Mouse (Mus musculus): ENCODE measurements around the gene Prdm1. TPM values are rescaled to one million over a fixed set of nuclear protein-coding genes. Genes with fewer than 3 reads are reported as not detected.

The Prdm1 gene
- total RNA-seq, 2 experiments from 2014 or later = 1.8 to 2.9 TPM

DNA sequence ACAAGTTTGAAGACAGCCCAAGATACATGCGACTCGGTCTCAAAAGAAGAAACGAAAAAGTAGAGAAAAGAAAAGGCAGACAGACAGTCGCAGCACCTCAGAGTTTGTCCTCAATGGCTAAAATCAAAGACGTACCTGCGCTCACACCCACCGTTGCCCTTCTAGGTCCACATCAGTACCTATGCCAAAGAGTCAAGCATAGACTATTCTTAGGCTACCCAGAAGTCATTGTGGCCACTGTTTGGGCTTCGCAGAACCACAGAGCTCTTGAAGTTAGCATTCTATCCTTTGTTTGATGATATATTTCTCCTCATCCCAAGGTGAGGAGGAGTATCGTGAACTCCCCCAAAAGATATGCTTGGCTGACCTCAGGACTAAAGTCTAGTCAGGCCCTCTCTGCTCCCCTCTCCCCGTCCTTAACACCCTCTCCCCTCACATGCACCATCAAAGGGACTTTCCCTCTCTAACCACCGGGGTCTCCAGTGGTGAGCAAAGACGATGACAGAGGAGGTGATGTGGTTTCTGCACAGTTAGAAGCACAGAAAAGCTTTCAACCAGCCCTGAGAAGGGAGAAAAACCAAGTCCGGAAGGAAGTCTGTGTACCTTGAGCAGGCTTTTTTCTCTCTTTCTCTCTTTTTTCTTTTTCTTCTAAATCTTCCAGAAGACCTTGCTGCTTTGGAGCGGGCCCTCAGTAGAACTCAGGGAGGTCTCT, 99.0 kb downstream of the Prdm1 start:
- intact Hi-C loops (cut with DNase I) = no loop called here
- DNase-seq (ENCODE audit: low spot score) = no peak

DNA sequence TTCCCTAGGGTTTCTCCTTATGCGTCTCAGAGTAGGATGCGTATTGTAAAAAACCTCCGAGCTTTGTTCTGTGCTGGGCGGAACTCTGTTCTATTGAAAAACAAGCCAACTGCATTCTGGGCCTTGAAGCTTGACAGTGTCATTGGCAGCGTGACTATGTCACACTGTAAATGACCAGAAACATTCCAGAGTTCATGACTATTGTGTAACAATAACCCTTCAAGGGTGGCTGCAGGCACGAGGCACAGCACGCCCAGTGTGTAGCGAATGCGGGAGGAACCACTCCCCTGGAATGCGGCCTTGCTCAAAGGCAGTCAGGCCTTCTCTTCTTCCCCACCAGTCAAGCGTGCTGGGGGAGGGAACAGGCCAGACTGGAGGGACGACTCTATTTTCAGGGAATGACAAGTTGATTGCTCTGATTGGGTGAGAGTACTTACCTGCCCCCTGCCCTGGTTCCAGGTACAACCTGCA, 100.4 kb downstream of the Prdm1 start:
- intact Hi-C loops (cut with DNase I) = no loop called here
- no peak for DNase-seq (ENCODE audit: low spot score)

DNA sequence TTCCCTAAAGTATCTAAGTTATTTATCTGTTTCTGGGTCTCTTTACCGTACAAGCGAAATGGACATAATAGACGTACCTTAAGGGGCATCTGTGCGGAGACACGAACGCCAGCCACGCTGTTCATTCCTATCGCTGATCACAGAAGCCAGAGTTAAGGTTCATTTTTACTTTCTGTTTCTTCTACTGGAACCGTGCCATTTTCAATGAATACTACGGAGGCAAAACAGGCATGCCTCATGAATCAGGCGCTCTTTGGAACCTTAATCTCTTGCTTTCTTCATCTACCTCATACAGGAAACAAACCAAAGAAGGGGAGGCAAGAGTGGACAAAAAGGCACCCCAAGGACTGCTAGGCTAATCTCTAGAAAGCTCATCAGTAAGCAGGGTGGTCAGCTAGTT, 100.9 kb downstream of the Prdm1 start:
- DNase-seq (ENCODE audit: low spot score) = no peak
- intact Hi-C loops (cut with DNase I) = no loop called here

DNA sequence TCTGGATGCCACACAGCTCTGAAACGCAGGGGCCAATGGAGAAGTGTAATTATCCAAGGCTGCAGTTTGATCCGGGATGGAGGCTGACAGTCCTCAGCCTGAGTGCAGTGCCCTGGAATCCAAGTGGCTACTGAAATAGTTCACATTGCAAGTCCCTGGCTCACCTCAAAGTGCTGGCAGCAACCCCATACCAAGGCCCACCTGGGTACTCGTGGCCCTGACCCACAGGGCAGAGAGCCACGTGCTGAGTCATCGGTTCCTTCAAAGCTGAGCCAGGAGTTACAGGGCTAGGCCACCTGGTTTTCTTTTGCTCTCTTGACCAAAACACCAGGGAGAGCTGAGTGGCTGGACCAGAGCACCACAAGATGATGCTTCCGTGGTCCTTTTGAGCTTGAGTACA, 103.3 kb downstream of the Prdm1 start:
- no peak for DNase-seq (ENCODE audit: low spot score)
- intact Hi-C loops (cut with DNase I) = no loop called here

DNA sequence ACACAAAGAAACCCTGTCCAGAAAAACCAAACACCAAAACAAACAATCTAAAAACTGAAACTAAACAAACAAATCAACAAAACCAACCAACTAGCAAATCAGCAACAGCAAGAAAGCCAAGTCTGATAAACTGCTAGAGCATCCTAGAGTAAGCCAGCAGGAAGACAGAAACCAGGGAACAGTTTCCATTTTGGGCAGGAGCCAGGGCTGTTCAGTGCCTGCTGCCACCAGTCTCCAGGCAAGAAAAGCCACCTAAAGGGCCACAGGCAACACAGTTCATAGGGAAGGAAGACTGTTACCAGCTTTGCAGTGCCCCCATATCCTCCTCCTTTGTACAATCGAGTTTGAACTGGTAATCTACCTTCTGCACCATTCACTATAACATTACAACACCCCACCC, 106.4 kb downstream of the Prdm1 start:
- intact Hi-C loops (cut with DNase I) = no loop called here
- no peak for DNase-seq (ENCODE audit: low spot score)

DNA sequence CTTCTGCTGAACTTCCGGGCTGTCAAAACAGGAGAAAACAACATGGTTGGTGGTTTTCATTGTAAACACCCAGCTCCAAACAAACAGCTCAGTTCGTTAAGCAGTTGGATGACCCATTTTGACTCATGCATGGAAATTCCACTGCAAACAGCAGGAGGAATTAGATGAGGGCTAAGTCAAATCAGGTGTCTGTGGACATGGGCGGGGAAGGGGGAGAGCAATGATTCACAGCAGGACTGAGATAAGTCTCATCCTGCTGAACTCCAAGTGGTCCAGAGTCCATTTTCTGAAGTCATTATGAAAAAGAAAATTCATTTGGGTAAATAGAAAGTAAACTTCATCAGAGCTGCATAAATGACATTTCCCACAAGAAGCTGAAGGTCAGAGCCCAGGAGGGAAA, 108.1 kb downstream of the Prdm1 start:
- intact Hi-C loops (cut with DNase I) = no loop called here
- DNase-seq (ENCODE audit: low spot score) = no peak

DNA sequence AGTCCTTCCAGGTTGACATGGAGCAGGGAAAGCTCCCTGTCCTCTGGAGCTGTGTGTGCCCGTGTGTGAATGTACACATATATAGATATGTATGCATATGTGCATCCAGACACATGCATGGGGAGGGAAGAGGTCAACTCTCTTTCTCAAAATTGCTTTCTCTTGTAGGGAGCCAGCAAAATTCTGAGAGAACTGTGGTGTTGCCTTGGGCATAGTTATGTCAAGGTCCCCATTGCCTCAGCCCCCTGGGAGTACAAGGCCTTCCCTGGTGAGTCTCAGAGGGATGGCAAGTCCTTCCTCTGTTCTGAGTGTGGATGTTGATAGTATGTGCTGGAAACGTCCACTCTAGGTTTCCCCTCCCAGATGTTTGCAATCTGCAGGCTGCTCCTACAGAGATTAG, 109.4 kb downstream of the Prdm1 start:
- intact Hi-C loops (cut with DNase I) = no loop called here
- no peak for DNase-seq (ENCODE audit: low spot score)

DNA sequence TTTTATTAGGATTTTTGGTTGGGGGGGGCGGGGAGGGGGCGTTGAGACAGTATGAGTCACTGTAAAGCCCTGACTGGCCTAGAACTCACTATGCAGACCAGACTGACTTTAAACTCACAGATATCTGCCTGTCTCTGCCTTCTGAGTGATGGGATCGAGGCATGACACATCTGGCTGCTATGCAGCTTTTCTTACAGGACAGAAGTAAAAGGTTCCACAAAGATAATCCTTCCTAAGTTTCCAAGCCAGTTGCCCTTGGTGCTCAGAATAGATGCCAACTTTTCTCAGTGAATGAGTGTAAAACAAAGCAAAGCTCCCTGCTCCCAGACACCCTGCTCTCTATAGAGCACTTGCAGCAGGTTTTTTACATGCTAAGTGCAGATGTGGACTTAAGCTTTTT, 112.7 kb downstream of the Prdm1 start:
- intact Hi-C loops (cut with DNase I) = no loop called here
- no peak for DNase-seq (ENCODE audit: low spot score)

DNA sequence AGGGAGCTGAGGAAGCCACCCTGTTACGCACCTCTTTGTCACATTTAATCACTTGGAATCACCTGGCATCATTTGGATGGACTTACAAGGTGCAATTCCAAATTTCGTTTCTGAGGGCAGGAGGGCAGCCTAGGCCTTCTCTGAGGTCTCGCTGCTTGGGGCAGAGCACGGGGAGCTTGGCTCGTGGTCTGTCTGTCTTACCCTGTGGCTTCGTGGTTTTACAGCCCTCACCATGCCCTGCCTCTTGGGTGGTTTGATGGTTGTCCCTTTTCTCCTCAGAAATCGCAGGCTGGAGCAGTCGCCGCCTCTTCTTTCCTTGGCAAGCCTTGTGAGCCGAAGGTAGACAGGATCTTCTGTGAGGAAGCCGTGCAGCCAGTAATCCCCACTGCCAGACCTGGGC, 118.3 kb downstream of the Prdm1 start:
- intact Hi-C loops (cut with DNase I) = no loop called here
- DNase-seq (ENCODE audit: low spot score) = no peak

DNA sequence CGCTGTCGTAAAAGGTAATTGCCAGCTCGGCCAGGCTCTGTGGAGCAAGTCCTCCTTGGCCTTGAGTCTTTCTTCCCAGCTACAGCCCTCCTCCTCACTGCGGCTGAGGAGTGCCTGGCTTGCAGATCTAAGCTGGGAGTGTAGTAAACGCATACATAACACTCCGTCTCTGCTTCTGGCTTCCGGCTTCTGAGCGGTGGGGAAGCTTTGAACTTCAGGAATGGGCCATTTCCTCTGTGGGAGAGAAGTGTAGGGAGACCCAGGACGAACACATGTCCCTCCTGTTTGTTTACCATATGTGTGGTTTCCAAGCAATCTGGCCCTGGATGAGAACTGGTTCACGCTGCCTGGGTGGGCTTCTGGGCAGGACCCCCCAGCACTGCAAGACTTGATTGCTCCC, 119.2 kb downstream of the Prdm1 start:
- no peak for DNase-seq (ENCODE audit: low spot score)
- intact Hi-C loops (cut with DNase I) = no loop called here

DNA sequence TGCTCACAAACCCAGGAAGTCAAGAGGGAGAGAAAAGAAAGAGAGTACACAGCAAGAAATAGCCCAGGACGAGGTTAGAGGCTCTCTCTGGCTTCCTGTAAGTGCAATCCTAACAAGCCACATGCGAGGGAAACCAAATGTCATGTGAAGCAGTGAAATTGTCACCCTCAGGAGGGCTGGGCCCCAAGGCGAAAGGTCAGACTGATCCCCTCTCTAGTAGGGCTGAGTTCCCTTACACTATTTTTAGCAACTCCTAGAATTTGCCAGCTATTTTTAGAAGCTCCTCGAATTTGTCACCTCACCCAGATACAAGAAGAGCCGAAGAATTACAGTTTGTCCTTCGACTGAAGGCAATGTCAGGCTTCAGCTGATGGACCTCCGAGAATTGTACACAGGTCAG, 124.9 kb downstream of the Prdm1 start:
- no peak for DNase-seq (ENCODE audit: low spot score)
- intact Hi-C loops (cut with DNase I) = no loop called here

DNA sequence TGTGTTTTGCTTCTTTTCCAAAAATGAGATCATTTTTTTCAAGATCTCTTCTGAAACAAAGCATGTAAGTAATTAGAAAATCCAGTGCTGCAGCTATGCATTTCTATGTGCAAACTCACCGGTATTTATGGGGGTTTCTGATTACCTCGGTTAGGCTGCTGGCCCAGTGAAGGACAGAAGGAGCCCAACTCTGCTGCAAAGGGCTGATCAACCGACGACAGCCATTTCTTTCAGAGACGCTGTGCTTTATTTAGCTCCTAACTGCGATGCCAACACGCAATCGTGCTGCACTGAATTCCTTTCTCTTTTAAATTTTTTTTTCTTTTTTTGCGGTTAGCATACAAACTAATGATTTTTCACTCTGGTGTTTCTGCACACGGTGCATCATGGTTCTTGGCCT, 126.7 kb downstream of the Prdm1 start:
- intact Hi-C loops (cut with DNase I) = no loop called here
- no peak for DNase-seq (ENCODE audit: low spot score)

DNA sequence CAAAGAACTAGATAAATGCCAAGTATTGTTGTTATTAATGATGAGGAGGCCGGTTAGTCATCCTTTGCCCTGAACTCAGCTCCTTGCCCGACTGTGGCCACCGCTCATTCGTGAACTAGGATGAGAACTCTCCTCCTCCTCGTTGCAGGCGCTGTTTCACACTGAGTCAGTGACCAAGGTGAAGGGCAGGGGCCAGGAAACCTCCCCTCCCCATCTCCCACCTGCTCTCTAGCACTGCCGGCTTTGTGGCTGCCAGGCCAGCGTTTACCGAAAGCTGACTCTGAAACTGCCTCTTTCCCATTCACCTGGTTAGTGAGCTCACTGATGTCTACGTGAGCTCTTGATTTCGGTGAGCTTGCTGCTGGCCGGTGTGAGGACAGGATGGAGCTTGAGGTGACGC, 127.7 kb downstream of the Prdm1 start:
- intact Hi-C loops (cut with DNase I) = no loop called here
- no peak for DNase-seq (ENCODE audit: low spot score)

DNA sequence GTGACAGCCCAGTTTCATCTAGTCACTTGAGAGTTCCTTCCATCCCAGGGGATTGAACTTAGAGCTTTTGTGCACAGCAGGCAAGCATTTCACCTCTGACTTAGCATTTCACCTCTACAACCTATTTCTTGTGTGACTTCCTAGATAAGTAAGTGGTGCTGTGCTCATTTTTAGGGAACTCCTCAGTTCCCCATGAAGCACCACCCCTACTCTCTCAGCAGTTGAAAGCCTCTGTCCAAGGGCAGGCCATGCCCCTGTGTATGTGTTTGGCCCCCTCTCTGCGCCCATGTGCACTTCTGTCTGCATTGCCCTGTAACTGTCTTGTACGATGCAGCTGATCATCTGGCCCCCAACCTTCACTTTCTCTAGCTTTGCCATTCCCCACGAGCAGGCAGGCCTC, 128.2 kb downstream of the Prdm1 start:
- intact Hi-C loops (cut with DNase I) = no loop called here
- no peak for DNase-seq (ENCODE audit: low spot score)

DNA sequence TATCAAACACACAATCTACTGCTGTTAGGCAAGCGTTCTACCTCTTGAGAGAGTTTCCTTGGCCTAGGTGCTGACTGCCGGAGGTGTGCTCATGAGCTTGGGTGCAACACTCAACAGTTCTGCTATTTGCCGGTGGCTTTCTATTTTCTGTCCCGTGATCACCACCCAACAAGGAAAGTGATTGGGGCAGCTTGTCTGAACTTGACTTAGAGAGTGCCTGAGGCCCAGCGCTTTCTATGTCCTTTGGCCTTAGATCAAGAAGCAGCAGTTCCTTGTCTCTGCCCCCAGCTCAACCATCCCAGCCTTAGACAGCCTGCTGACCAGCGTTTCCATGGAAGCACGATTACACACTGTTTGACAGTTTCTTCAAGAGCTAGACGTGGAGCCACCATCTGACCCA, 135.4 kb downstream of the Prdm1 start:
- DNase-seq (ENCODE audit: low spot score) = no peak
- intact Hi-C loops (cut with DNase I) = no loop called here

DNA sequence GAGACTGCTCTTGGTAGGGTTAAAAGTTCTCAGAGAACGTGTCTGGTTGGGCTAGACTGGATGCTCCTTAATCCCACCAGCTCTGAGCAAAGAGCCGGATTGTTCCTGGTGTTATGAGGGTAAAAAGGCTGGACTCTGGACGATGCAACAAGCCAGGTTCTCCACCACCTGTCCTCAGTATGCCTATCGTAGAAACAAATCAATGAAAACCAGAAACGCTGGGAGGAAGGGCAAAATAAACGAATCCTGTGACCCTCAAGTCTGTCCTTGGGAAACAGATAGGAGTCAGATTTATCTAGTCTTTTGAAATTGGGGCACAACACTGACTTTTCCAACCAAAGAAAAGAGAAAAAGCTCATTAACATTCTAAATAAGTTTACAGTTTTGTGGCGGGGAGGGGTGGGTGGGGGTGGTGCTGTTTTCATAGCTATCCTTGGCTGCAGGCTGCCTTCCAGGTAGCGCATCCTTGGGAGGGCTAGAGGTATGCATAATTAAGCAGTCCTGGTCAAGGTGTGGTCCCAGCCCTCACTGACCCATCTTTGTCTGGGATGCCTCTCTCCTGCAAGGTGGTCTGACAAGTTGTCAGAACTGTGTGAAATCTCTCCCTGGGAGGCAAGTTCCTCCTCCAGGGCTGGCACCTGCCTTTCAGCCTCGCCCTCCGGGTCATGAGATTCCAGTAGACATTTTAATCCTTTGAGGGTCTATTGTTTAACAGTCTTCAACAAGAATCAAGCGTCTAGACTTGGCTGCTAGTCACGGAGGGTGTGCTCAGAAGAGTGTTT, 136.6 kb downstream of the Prdm1 start:
- DNase-seq (ENCODE audit: low spot score) = no peak
- intact Hi-C loops (cut with DNase I) = no loop called here

DNA sequence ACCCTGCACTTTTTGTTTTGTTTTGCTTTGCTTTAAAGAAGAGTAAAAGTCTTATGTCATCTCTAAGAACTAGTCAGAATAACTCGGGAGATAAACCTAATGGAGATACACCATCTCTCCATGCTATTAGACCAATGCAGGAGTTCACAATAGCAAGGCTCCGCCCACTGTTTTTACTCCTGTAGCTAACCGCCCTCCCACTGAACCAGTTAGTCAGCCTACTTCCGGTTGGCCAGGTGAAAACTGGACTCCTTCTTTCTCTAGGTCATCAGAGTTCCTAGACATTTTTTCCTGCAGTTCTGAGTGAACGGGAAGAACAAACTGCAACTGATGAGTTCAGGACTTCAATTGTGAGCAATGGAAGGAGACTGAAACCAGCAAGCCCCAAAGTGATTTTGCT, 138.0 kb downstream of the Prdm1 start:
- intact Hi-C loops (cut with DNase I) = no loop called here
- DNase-seq (ENCODE audit: low spot score) = no peak

DNA sequence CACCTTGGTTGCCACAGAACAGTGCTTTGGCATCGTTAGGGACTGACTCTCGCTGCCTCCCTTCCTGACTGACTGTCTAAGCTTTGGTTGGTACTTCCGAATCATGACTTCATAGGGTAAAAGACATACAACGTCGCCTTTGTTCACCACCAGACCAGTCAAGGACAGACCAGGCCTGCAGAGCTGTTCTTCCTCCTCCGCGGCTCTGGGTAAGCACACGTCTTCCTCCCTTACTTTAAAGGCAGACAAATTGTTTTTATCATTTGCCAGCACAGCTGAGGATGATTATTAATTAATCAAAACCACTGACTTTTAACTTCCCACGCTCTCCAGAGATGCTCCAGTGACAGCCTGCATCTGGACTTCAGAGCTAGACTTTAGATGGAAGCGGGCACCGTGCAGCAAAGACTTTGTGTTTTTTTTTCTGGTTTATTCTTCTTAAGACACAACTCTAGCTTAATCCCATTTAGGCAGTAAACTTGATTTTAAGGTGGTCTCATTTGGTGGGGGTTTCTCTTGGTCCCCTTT, 139.5 kb downstream of the Prdm1 start:
- no peak for DNase-seq (ENCODE audit: low spot score)
- intact Hi-C loops (cut with DNase I) = no loop called here
